Mouse (Mus musculus) testis, adult 2 months (tissue): ENCODE measurements around the gene Dlk1.

Source experiments
- CTCF ChIP-seq: fragments of 200-500 bp; IDR thresholded peaks from 2 replicates; pipeline ENCODE4 v1.5.1; 2012; ENCODE audit warnings: low read depth, mild to moderate bottlenecking, inconsistent platforms, low read length, moderate library complexity; ENCODE audit not compliant: control insufficient read depth, insufficient read depth, insufficient replicate concordance
- POLR2A ChIP-seq: fragments of 200-500 bp; IDR thresholded peaks from 2 replicates; pipeline ENCODE4 v1.6.1; 2012; ENCODE audit warnings: low read depth, mild to moderate bottlenecking, inconsistent platforms, low read length, moderate library complexity; ENCODE audit not compliant: control insufficient read depth

DNA sequence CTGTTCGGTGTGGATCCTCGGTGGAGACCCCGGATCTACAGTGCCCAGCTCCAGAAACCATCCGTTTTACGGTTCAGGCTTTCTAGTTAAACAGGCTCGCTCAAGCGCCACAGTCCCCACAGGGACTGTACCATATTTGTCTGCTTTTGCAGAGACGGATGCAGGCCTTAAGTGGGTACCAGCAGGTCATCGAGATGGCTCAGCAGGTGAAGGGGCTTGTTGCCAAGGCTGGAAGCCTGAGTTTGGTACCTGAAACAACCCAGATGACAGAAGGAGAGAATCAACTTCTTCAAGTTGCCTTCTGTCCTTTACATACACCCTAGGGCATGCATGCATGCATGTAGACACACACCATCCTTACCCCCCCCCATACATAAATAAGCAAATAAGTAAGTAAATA is 40.8 kb downstream of the Dlk1 start:
- no peak for TF ChIP-seq CTCF
- TF ChIP-seq POLR2A = no peak
